Mouse (Mus musculus): Measurements from ENCODE around the gene Farp2.

DNA sequence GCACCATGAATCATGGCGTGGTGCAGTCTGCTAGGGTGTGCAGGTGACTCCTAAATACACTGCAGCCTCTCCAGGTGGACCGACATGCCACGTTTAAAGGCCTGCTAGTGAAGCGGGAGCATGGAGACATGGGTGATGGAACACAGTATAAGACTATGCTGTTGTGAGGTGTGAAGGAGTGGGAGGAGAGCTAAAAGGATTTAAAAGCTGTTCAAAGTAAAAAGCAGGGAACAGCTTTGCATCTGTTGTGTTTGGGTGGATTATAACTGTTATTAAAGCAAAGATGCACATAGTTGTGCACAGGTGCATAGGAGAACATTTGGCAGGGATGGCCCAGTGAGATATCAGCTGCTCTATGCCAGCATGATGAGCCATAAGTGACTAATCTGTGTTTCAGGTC lies 66.0 kb downstream of the Farp2 start:
- TF ChIP-seq CTCF (conservative IDR thresholded peaks at IDR 0.05; ENCODE audit: insufficient read depth, insufficient read length, low read depth, low read length) (no peak), POLR2A (IDR thresholded peaks at IDR 0.05; ENCODE audit: low read depth, low read length) (no peak)

Measured in kidney, adult 2 months (tissue).